Mouse (Mus musculus) hindbrain, embryonic 14.5 days (tissue): ENCODE measurements around the gene Gm3336. TPM values are rescaled to one million over a fixed set of nuclear protein-coding genes. Genes with fewer than 3 reads are reported as not detected.

Experiments
- ATAC-seq: fragments of 200-750 bp; cut with Nextera tagmentation; 2 replicates; pipeline ENCODE4 v1.8.0; 2017; ENCODE audit warnings: moderate number of reproducible peaks, mild to moderate bottlenecking, moderate TSS enrichment, moderate library complexity; ENCODE audit not compliant: low FRiP score
- DNase-seq: peaks from one replicate; pipeline ENCODE4 v3.0.0-alpha.2; 2015; ENCODE audit warnings: low spot score
- H3K27ac ChIP-seq: fragments of 300-500 bp; sonication (generic); 2 replicates; pipeline ENCODE4 v1.5.1; 2014; ENCODE audit warnings: mild to moderate bottlenecking, moderate library complexity
- H3K27me3 ChIP-seq: fragments of 300-500 bp; sonication (generic); 2 replicates; pipeline ENCODE4 v1.6.1; 2014; ENCODE audit warnings: mild to moderate bottlenecking, low read length, mixed read lengths; ENCODE audit not compliant: control insufficient read depth, insufficient read depth
- H3K36me3 ChIP-seq: fragments of 300-500 bp; sonication (generic); replicated peaks from 2 replicates; pipeline ENCODE4 v1.6.1; 2014; ENCODE audit not compliant: control insufficient read depth, insufficient read depth
- H3K4me1 ChIP-seq: fragments of 300-500 bp; sonication (generic); replicated peaks from 2 replicates; pipeline ENCODE4 v1.6.1; 2014; ENCODE audit warnings: antibody characterized with exemption, low read length, mixed read lengths; ENCODE audit not compliant: control insufficient read depth, insufficient read depth
- H3K4me2 ChIP-seq: fragments of 300-500 bp; sonication (generic); replicated peaks from 2 replicates; pipeline ENCODE4 v1.6.1; 2014; ENCODE audit warnings: mild to moderate bottlenecking, moderate library complexity
- H3K4me3 ChIP-seq: fragments of 300-500 bp; sonication (generic); replicated peaks from 2 replicates; pipeline ENCODE4 v1.5.1; 2014; ENCODE audit warnings: mild to moderate bottlenecking, low read length
- H3K9ac ChIP-seq: fragments of 300-500 bp; sonication (generic); 2 replicates; pipeline ENCODE4 v1.6.1; 2014
- H3K9me3 ChIP-seq: fragments of 300-500 bp; sonication (generic); 2 replicates; pipeline ENCODE4 v1.6.1; 2016; ENCODE audit warnings: low read length; ENCODE audit not compliant: control insufficient read depth
- WGBS: fragments of 180-500 bp; shearing (Covaris S2); extraction: QIAGEN DNeasy Blood & Tissue Kit; methylation state at CpG from one replicate; pipeline ENCODE4 v1.1.7; 2014; 5-methylcytosine and 5-hydroxymethylcytosine counted together
- polyA plus RNA-seq: library from polyadenylated mRNA; unstranded; fragments of >200 nt; fragmentation: Nextera tagmentation; extraction: Ambion mirVana; gene quantifications from 2 replicates; pipeline ENCODE4 v1.2.1, GENCODE M21; 2014

The Gm3336 gene
- polyA plus RNA-seq, 1 experiment from 2014 or later = not detected

GRCm38 (mm10) chr8:70749097-70749674 lies 30.8 kb downstream of the Gm3336 start:
- Histone ChIP-seq H3K9ac (no peak overlapping the region), H3K27me3 (peaks cover 35% of the 10 kb centered on the region), H3K4me1 (peaks cover 2% of the 10 kb centered on the region; the same call in 1 of the 2 replicates), H3K36me3 (no peaks in the 10 kb centered on the region), H3K9me3 (no peaks in the 10 kb centered on the region), H3K27ac (no peak overlapping the region), H3K4me2 (no peak overlapping the region), H3K4me3 (no peak overlapping the region)
- 81% methylated on average over 19 of the region's 19 CpGs for WGBS
- DNase-seq = no peak
- no peak for ATAC-seq

- Histone ChIP-seq H3K27ac (no peak overlapping the region), H3K9ac (no peak overlapping the region), H3K4me1 (peaks cover 3% of the 10 kb centered on the region; the same call in 1 of the 2 replicates), H3K4me3 (no peak overlapping the region), H3K36me3 (no peaks in the 10 kb centered on the region), H3K27me3 (peaks cover 24% of the 10 kb centered on the region), H3K9me3 (no peaks in the 10 kb centered on the region), H3K4me2 (no peak overlapping the region)
- DNase-seq (no peak), ATAC-seq (no peak)
- WGBS = 85% methylated on average over 13 of the region's 13 CpGs
Measured at GRCm38 (mm10) chr8:70750128-70750680, 31.9 kb downstream of the Gm3336 start.

GRCm38 (mm10) chr8:70752000-70752764 lies 33.8 kb downstream of the Gm3336 start:
- Histone ChIP-seq H3K4me1 (peaks cover 10% of the 10 kb centered on the region), H3K9me3 (no peaks in the 10 kb centered on the region), H3K27ac (no peak overlapping the region), H3K27me3 (peaks cover 8% of the 10 kb centered on the region; the same call in 1 of the 2 replicates), H3K9ac (no peak overlapping the region), H3K4me2 (no peak overlapping the region), H3K36me3 (peaks cover 14% of the 10 kb centered on the region), H3K4me3 (no peak overlapping the region)
- peak; percentile 81 for DNase-seq
- WGBS = 43% methylated on average over 11 of the region's 11 CpGs
- no peak for ATAC-seq

GRCm38 (mm10) chr8:70753151-70753550 lies 34.8 kb downstream of the Gm3336 start:
- no peak overlapping the region for H3K4me3 ChIP-seq
- no peaks in the 10 kb centered on the region for H3K9me3 ChIP-seq
- H3K4me2 ChIP-seq = no peak overlapping the region
- H3K27ac ChIP-seq = no peak overlapping the region
- ATAC-seq (no peak), DNase-seq (no peak)
- WGBS = 31% methylated on average over 21 of the region's 21 CpGs
- H3K4me1 ChIP-seq = peaks cover 10% of the 10 kb centered on the region
- peaks cover 23% of the 10 kb centered on the region for H3K36me3 ChIP-seq
- no peaks in the 10 kb centered on the region for H3K27me3 ChIP-seq
- no peak overlapping the region for H3K9ac ChIP-seq

- H3K27me3 ChIP-seq = no peaks in the 10 kb centered on the region
- H3K9ac ChIP-seq = peak within 1 kb of the TSS; percentile 81
- peak; percentile 97 for ATAC-seq
- peaks cover 14% of the 10 kb centered on the region for H3K4me1 ChIP-seq
- H3K27ac ChIP-seq = peak within 1 kb of the TSS; percentile 92
- peak within 1 kb of the TSS; percentile 63 for H3K4me3 ChIP-seq
- WGBS = 7% methylated on average over 37 of the region's 37 CpGs
- no peaks in the 10 kb centered on the region for H3K9me3 ChIP-seq
- peak; percentile 95 for DNase-seq
- peaks cover 29% of the 10 kb centered on the region for H3K36me3 ChIP-seq
- H3K4me2 ChIP-seq = peak within 1 kb of the TSS; percentile 87
Measured at GRCm38 (mm10) chr8:70754043-70754870, 35.9 kb downstream of the Gm3336 start, which contains the start of gene Rab3a. TSS of gene Rab3a (plus strand) at chr8:70754679.

- H3K27ac ChIP-seq = peak overlapping the region; percentile 92
- peak; percentile 77 for DNase-seq
- no peaks in the 10 kb centered on the region for H3K27me3 ChIP-seq
Measured at GRCm38 (mm10) chr8:70754871-70755660, 36.7 kb downstream of the Gm3336 start.

GRCm38 (mm10) chr8:70755661-70756475 lies 37.5 kb downstream of the Gm3336 start:
- H3K36me3 ChIP-seq = peaks cover 29% of the 10 kb centered on the region
- ATAC-seq (no peak), DNase-seq (no peak)
- peak overlapping the region; percentile 81 for H3K9ac ChIP-seq
- H3K27ac ChIP-seq = peak overlapping the region; percentile 92; the same call in 1 of the 2 replicates
- 82% methylated on average over 24 of the region's 24 CpGs for WGBS
- H3K4me1 ChIP-seq = peaks cover 25% of the 10 kb centered on the region
- H3K4me2 ChIP-seq = peak overlapping the region; percentile 87
- H3K4me3 ChIP-seq = peak overlapping the region; percentile 63
- no peaks in the 10 kb centered on the region for H3K9me3 ChIP-seq
- H3K27me3 ChIP-seq = no peaks in the 10 kb centered on the region

More at GRCm38 (mm10) chr8:70754871-70755660, 36.7 kb downstream of the Gm3336 start:
- H3K36me3 ChIP-seq = peaks cover 29% of the 10 kb centered on the region
- peak; percentile 53 for ATAC-seq
- no peaks in the 10 kb centered on the region for H3K9me3 ChIP-seq
- peaks cover 22% of the 10 kb centered on the region for H3K4me1 ChIP-seq
- 12% methylated on average over 50 of the region's 50 CpGs for WGBS
- H3K4me2 ChIP-seq = peak overlapping the region; percentile 87
- H3K4me3 ChIP-seq = peak overlapping the region; percentile 63
- peak overlapping the region; percentile 81 for H3K9ac ChIP-seq
